Mouse (Mus musculus): Measurements from ENCODE around the gene Pde10a. TPM values are rescaled to one million over a fixed set of nuclear protein-coding genes. Genes with fewer than 3 reads are reported as not detected.

Pde10a gene
- polyA plus RNA-seq, 1 experiment, result 26.2 TPM

GRCm38 (mm10) chr17:8847558-8847957, 322.4 kb downstream of the Pde10a start:
- H3K36me3 ChIP-seq (ENCODE audit: control insufficient read depth, insufficient read depth, low read length), result no peaks in the 10 kb centered on the region
- H3K4me3 ChIP-seq (ENCODE audit: control insufficient read depth, low read depth, low read length), result no peak overlapping the region

GRCm38 (mm10) chr17:8851846-8852245, 326.7 kb downstream of the Pde10a start:
- no peak for TF ChIP-seq CTCF (IDR thresholded peaks at IDR 0.05; ENCODE audit: control insufficient read depth, insufficient read depth, insufficient replicate concordance, low read depth, low read length)
- no peak for TF ChIP-seq POLR2A (IDR thresholded peaks at IDR 0.05; ENCODE audit: control insufficient read depth, low read depth, low read length)
- Histone ChIP-seq H3K4me3 (ENCODE audit: control insufficient read depth, low read depth, low read length) (peak overlapping the region; percentile 62), H3K4me1 (ENCODE audit: control insufficient read depth, insufficient read depth, low read length) (peaks cover 23% of the 10 kb centered on the region), H3K27me3 (ENCODE audit: control insufficient read depth, insufficient read depth, low read length) (no peaks in the 10 kb centered on the region), H3K27ac (ENCODE audit: control insufficient read depth, insufficient read depth, low read depth, low read length) (no peak overlapping the region), H3K36me3 (ENCODE audit: control insufficient read depth, insufficient read depth, low read length) (no peaks in the 10 kb centered on the region)

More at GRCm38 (mm10) chr17:8847558-8847957, 322.4 kb downstream of the Pde10a start:
- H3K27ac ChIP-seq (ENCODE audit: control insufficient read depth, insufficient read depth, low read depth, low read length), result no peak overlapping the region
- TF ChIP-seq CTCF (IDR thresholded peaks at IDR 0.05; ENCODE audit: control insufficient read depth, insufficient read depth, insufficient replicate concordance, low read depth, low read length), result no peak
- no peak for TF ChIP-seq POLR2A (IDR thresholded peaks at IDR 0.05; ENCODE audit: control insufficient read depth, low read depth, low read length)
- no peaks in the 10 kb centered on the region for H3K27me3 ChIP-seq (ENCODE audit: control insufficient read depth, insufficient read depth, low read length)
- peaks cover 14% of the 10 kb centered on the region for H3K4me1 ChIP-seq (ENCODE audit: control insufficient read depth, insufficient read depth, low read length)

GRCm38 (mm10) chr17:8856430-8857371, 331.5 kb downstream of the Pde10a start:
- Histone ChIP-seq H3K4me1 (ENCODE audit: control insufficient read depth, insufficient read depth, low read length) (peaks cover 9% of the 10 kb centered on the region), H3K27me3 (ENCODE audit: control insufficient read depth, insufficient read depth, low read length) (no peaks in the 10 kb centered on the region), H3K27ac (ENCODE audit: control insufficient read depth, insufficient read depth, low read depth, low read length) (no peak overlapping the region), H3K36me3 (ENCODE audit: control insufficient read depth, insufficient read depth, low read length) (no peaks in the 10 kb centered on the region), H3K4me3 (ENCODE audit: control insufficient read depth, low read depth, low read length) (peak overlapping the region; percentile 65)
- TF ChIP-seq CTCF (IDR thresholded peaks at IDR 0.05; ENCODE audit: control insufficient read depth, insufficient read depth, insufficient replicate concordance, low read depth, low read length) (no peak), POLR2A (IDR thresholded peaks at IDR 0.05; ENCODE audit: control insufficient read depth, low read depth, low read length) (no peak)

GRCm38 (mm10) chr17:8858636-8859421, 333.7 kb downstream of the Pde10a start:
- TF ChIP-seq CTCF (IDR thresholded peaks at IDR 0.05; ENCODE audit: control insufficient read depth, insufficient read depth, insufficient replicate concordance, low read depth, low read length), result no peak
- no peak for TF ChIP-seq POLR2A (IDR thresholded peaks at IDR 0.05; ENCODE audit: control insufficient read depth, low read depth, low read length)
- Histone ChIP-seq H3K4me1 (ENCODE audit: control insufficient read depth, insufficient read depth, low read length) (peaks cover 9% of the 10 kb centered on the region), H3K36me3 (ENCODE audit: control insufficient read depth, insufficient read depth, low read length) (no peaks in the 10 kb centered on the region), H3K27ac (ENCODE audit: control insufficient read depth, insufficient read depth, low read depth, low read length) (no peak overlapping the region), H3K4me3 (ENCODE audit: control insufficient read depth, low read depth, low read length) (no peak overlapping the region), H3K27me3 (ENCODE audit: control insufficient read depth, insufficient read depth, low read length) (no peaks in the 10 kb centered on the region)

GRCm38 (mm10) chr17:8859489-8859888, 334.3 kb downstream of the Pde10a start:
- Histone ChIP-seq H3K4me3 (ENCODE audit: control insufficient read depth, low read depth, low read length) (no peak overlapping the region), H3K36me3 (ENCODE audit: control insufficient read depth, insufficient read depth, low read length) (no peaks in the 10 kb centered on the region)
- TF ChIP-seq CTCF (IDR thresholded peaks at IDR 0.05; ENCODE audit: control insufficient read depth, insufficient read depth, insufficient replicate concordance, low read depth, low read length) (no peak), POLR2A (IDR thresholded peaks at IDR 0.05; ENCODE audit: control insufficient read depth, low read depth, low read length) (no peak)

GRCm38 (mm10) chr17:8864638-8865497, 339.7 kb downstream of the Pde10a start:
- Histone ChIP-seq H3K4me3 (ENCODE audit: control insufficient read depth, low read depth, low read length) (no peak overlapping the region), H3K4me1 (ENCODE audit: control insufficient read depth, insufficient read depth, low read length) (no peaks in the 10 kb centered on the region; the same call in 1 of the 2 replicates), H3K27me3 (ENCODE audit: control insufficient read depth, insufficient read depth, low read length) (no peaks in the 10 kb centered on the region), H3K36me3 (ENCODE audit: control insufficient read depth, insufficient read depth, low read length) (no peaks in the 10 kb centered on the region), H3K27ac (ENCODE audit: control insufficient read depth, insufficient read depth, low read depth, low read length) (no peak overlapping the region)
- no peak for TF ChIP-seq CTCF (IDR thresholded peaks at IDR 0.05; ENCODE audit: control insufficient read depth, insufficient read depth, insufficient replicate concordance, low read depth, low read length)
- no peak for TF ChIP-seq POLR2A (IDR thresholded peaks at IDR 0.05; ENCODE audit: control insufficient read depth, low read depth, low read length)

More at GRCm38 (mm10) chr17:8859489-8859888, 334.3 kb downstream of the Pde10a start:
- Histone ChIP-seq H3K4me1 (ENCODE audit: control insufficient read depth, insufficient read depth, low read length) (peaks cover 9% of the 10 kb centered on the region), H3K27me3 (ENCODE audit: control insufficient read depth, insufficient read depth, low read length) (no peaks in the 10 kb centered on the region), H3K27ac (ENCODE audit: control insufficient read depth, insufficient read depth, low read depth, low read length) (no peak overlapping the region)
